Mouse (Mus musculus): ENCODE results near the gene Muc4.

DNA sequence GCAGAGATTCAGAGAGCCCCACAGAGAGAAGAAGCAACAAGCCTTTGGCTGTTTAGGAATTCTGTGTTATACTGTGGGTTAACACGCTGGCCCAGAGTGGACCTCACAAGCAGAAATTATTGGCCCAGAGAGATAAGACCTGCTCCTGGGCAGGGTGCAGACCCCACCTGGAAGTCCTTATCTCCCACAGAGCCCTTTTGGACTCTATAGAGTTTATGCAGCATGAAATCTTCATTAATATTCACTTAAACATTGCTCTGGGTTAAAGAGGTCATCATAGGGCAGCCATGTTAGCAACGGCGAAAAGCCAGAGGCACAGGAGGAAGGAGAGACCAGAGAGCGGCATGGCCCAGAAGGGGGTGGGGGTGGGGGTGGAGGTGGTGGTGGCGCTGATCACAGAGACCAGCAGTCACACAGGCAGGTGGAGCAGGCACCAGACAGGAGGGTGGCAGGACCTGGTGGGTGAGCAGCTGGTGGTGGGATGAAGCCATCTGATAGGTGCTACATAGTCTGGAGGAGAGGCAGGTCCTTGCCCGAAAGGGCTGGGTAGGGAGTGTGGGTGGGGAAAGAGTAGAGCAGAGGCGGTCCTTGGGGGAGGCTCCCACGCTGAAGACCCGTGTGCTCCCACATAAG lies 27.7 kb upstream of the Muc4 start:
- TF ChIP-seq CTCF (IDR thresholded peaks at IDR 0.05; ENCODE audit: extremely low read depth, insufficient read depth, low read length) (no peak), POLR2A (IDR thresholded peaks at IDR 0.05; ENCODE audit: extremely low read depth, insufficient read depth, low read length) (no peak)

All from cortical plate, adult 2 months (tissue).